Mouse (Mus musculus) lung, adult 2 months (tissue): ENCODE measurements around the gene Usp33.

ENCODE experiments used
- CTCF ChIP-seq: fragments of 200-500 bp; IDR thresholded peaks from 2 replicates; pipeline ENCODE4 v1.5.1; 2011; ENCODE audit warnings: mild to moderate bottlenecking, low read length, control low read depth; ENCODE audit not compliant: insufficient read depth
- POLR2A ChIP-seq: fragments of 200-500 bp; IDR thresholded peaks from 2 replicates; pipeline ENCODE4 v1.6.1; 2011; ENCODE audit warnings: low read depth, mild to moderate bottlenecking, control low read depth, low read length, borderline replicate concordance; ENCODE audit errors: extremely low read depth

DNA sequence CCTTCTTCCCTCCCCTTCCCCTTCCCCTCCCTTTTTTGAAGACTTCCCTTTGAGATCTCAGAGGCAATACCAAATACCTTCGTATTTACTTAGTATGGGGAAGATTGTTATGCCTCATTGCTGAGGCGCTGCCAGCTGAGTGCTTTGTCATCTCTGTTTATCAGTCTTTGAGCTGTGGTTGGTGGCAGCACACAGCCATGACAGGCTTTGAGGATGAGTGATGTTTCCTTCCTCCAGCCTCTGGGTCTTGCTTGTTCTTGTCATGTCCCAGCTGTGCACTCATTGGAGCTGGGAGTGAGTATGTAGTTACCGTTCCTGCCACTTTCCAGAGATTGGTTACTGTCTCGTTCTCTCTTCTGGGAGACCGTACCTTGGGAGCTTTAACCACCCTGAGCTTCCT lies 9.1 kb downstream of the Usp33 start:
- TF ChIP-seq CTCF (no peak), POLR2A (no peak)
